Mouse (Mus musculus): Measurements from ENCODE around the gene Ckap4. TPM values are rescaled to one million over a fixed set of nuclear protein-coding genes. Genes with fewer than 3 reads are reported as not detected.

Ckap4 gene
- total RNA-seq, 1 experiment, result 86.8 TPM

DNA sequence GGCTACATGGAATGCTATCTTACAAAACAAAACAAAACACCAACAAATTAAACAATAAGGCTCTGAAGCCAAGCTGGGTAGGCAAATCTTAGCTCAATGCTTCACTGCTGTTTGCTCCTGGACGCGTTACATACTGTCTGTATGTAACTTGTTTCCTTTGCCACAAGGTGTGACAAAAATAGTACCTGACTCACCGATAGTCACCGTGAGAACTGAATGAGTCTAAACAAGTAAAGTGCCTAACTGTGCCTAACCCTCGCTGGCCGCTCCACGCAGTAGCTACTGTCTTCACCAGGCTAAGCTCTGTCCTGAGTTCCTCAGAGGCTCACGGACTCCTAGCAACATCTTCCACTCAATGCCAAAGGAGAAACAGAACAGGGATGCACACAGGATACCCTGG is 3.5 kb downstream of the Ckap4 start:
- TF ChIP-seq ZNF384 (IDR thresholded peaks at IDR 0.05; ENCODE audit: low read depth, low read length) (no peak), MAFK (IDR thresholded peaks at IDR 0.05; ENCODE audit: insufficient read depth, low read depth, low read length) (no peak), HCFC1 (IDR thresholded peaks at IDR 0.05; ENCODE audit: borderline replicate concordance, insufficient read depth, low read length) (no peak), CHD2 (IDR thresholded peaks at IDR 0.05; ENCODE audit: low read depth, low read length) (no peak), ZC3H11A (IDR thresholded peaks at IDR 0.05; ENCODE audit: borderline replicate concordance, low read depth, low read length) (no peak)
- Histone ChIP-seq H3K36me3 (ENCODE audit: control insufficient read depth, insufficient read depth, low read length, poor library complexity, severe bottlenecking) (peaks cover 19% of the 10 kb centered on the region), H3K4me3 (ENCODE audit: insufficient read depth in 1 of 2, low read depth in 1 of 2, low read length in 2 of 2, poor library complexity in 1 of 2, severe bottlenecking in 1 of 2) (no peak overlapping the region), H3K27ac (ENCODE audit: insufficient read depth, low read depth, low read length, poor library complexity, severe bottlenecking) (no peak overlapping the region), H3K4me1 (ENCODE audit: control insufficient read depth in 2 of 2, insufficient read depth in 2 of 2, low read length in 2 of 2, poor library complexity in 1 of 2) (peaks cover 13 to 30% of the 10 kb centered on the region in 2 experiments), H3K9me3 (ENCODE audit: control insufficient read depth, insufficient read depth, low read depth, low read length) (no peaks in the 10 kb centered on the region), H3K9ac (ENCODE audit: insufficient read depth, low read depth, low read length, poor library complexity, severe bottlenecking) (no peak overlapping the region)
- in situ Hi-C loops (cut with MboI; ENCODE audit: low sequenced_read_pairs in 2 of 2, unreplicated experiment in 2 of 2), result no loop called here
- no peak for DNase-seq (ENCODE audit: low read depth, low spot score)

DNA sequence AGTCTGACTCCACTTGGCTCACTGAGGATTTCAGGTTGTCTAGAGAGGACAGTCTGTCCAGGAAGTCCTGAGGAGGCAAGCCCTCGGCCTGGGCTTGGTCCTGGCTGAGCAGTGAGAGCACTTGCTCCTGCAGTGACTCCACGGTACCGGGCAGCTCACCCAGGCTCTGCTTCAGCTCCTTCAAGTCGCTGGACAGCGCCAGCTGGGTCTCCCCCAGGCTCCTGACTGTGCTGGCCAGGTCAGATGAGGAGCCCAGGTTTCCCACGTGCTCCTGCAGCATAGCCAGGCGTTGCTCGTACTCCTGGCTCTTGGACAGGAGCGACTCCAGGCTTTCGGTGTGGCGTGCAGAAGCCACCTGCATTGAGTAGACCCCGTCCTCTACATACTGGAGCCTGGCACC is 6.2 kb downstream of the Ckap4 start:
- no peak for DNase-seq (ENCODE audit: low read depth, low spot score)
- H3K9ac ChIP-seq (ENCODE audit: insufficient read depth, low read depth, low read length, poor library complexity, severe bottlenecking), result no peak overlapping the region
- H3K4me1 ChIP-seq (ENCODE audit: control insufficient read depth in 2 of 2, insufficient read depth in 2 of 2, low read length in 2 of 2, poor library complexity in 1 of 2), result peaks cover 7 to 28% of the 10 kb centered on the region in 2 experiments
- in situ Hi-C loops (cut with MboI; ENCODE audit: low sequenced_read_pairs in 2 of 2, unreplicated experiment in 2 of 2), result no loop called here
- H3K4me3 ChIP-seq (ENCODE audit: insufficient read depth in 1 of 2, low read depth in 1 of 2, low read length in 2 of 2, poor library complexity in 1 of 2, severe bottlenecking in 1 of 2), result no peak overlapping the region
- peaks cover 19% of the 10 kb centered on the region for H3K36me3 ChIP-seq (ENCODE audit: control insufficient read depth, insufficient read depth, low read length, poor library complexity, severe bottlenecking)
- no peak for TF ChIP-seq ZNF384 (IDR thresholded peaks at IDR 0.05; ENCODE audit: low read depth, low read length)
- no peak for TF ChIP-seq ZC3H11A (IDR thresholded peaks at IDR 0.05; ENCODE audit: borderline replicate concordance, low read depth, low read length)
- no peak for TF ChIP-seq MAFK (IDR thresholded peaks at IDR 0.05; ENCODE audit: insufficient read depth, low read depth, low read length)
- no peak for TF ChIP-seq HCFC1 (IDR thresholded peaks at IDR 0.05; ENCODE audit: borderline replicate concordance, insufficient read depth, low read length)
- no peak for TF ChIP-seq CHD2 (IDR thresholded peaks at IDR 0.05; ENCODE audit: low read depth, low read length)
- no peak overlapping the region for H3K27ac ChIP-seq (ENCODE audit: insufficient read depth, low read depth, low read length, poor library complexity, severe bottlenecking)
- no peaks in the 10 kb centered on the region for H3K9me3 ChIP-seq (ENCODE audit: control insufficient read depth, insufficient read depth, low read depth, low read length)

- TF ChIP-seq CHD2 (IDR thresholded peaks at IDR 0.05; ENCODE audit: low read depth, low read length), result no peak
- TF ChIP-seq HCFC1 (IDR thresholded peaks at IDR 0.05; ENCODE audit: borderline replicate concordance, insufficient read depth, low read length), result no peak
- TF ChIP-seq ZNF384 (IDR thresholded peaks at IDR 0.05; ENCODE audit: low read depth, low read length), result no peak
- TF ChIP-seq ZC3H11A (IDR thresholded peaks at IDR 0.05; ENCODE audit: borderline replicate concordance, low read depth, low read length), result no peak
- TF ChIP-seq MAFK (IDR thresholded peaks at IDR 0.05; ENCODE audit: insufficient read depth, low read depth, low read length), result no peak
- Histone ChIP-seq H3K4me3 (ENCODE audit: insufficient read depth in 1 of 2, low read depth in 1 of 2, low read length in 2 of 2, poor library complexity in 1 of 2, severe bottlenecking in 1 of 2) (no peak overlapping the region), H3K27ac (ENCODE audit: insufficient read depth, low read depth, low read length, poor library complexity, severe bottlenecking) (no peak overlapping the region), H3K9ac (ENCODE audit: insufficient read depth, low read depth, low read length, poor library complexity, severe bottlenecking) (no peak overlapping the region), H3K9me3 (ENCODE audit: control insufficient read depth, insufficient read depth, low read depth, low read length) (no peaks in the 10 kb centered on the region), H3K4me1 (ENCODE audit: control insufficient read depth in 2 of 2, insufficient read depth in 2 of 2, low read length in 2 of 2, poor library complexity in 1 of 2) (peaks cover 7 to 26% of the 10 kb centered on the region in 2 experiments), H3K36me3 (ENCODE audit: control insufficient read depth, insufficient read depth, low read length, poor library complexity, severe bottlenecking) (peaks cover 21% of the 10 kb centered on the region)
- DNase-seq (ENCODE audit: low read depth, low spot score), result no peak
- in situ Hi-C loops (cut with MboI; ENCODE audit: low sequenced_read_pairs in 2 of 2, unreplicated experiment in 2 of 2), result no loop called here
Measured at GRCm38 (mm10) chr10:84527070-84527469, 6.8 kb downstream of the Ckap4 start.

DNA sequence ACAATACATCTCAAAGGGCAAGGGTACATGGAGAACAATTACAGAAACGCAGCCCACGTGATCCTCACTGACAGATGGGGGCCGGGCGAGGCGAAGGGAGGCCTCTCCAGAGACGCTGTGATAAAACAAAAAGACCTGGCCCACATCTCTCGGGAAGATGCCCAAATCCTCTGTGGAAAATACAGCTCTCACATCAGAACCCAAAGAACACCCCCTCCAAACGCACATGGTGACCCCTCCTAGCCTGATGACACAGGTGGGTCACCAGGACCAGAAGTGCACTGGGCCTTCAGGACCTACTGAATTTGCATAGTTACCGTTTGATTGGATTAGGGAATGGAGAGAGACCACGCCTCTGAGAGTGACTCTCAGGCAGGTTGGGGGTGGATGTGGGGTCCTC is 7.4 kb downstream of the Ckap4 start:
- Histone ChIP-seq H3K27ac (ENCODE audit: insufficient read depth, low read depth, low read length, poor library complexity, severe bottlenecking) (no peak overlapping the region), H3K9me3 (ENCODE audit: control insufficient read depth, insufficient read depth, low read depth, low read length) (no peaks in the 10 kb centered on the region), H3K9ac (ENCODE audit: insufficient read depth, low read depth, low read length, poor library complexity, severe bottlenecking) (no peak overlapping the region), H3K4me1 (ENCODE audit: control insufficient read depth in 2 of 2, insufficient read depth in 2 of 2, low read length in 2 of 2, poor library complexity in 1 of 2) (peaks cover 7 to 22% of the 10 kb centered on the region in 2 experiments), H3K36me3 (ENCODE audit: control insufficient read depth, insufficient read depth, low read length, poor library complexity, severe bottlenecking) (peaks cover 18% of the 10 kb centered on the region), H3K4me3 (ENCODE audit: insufficient read depth in 1 of 2, low read depth in 1 of 2, low read length in 2 of 2, poor library complexity in 1 of 2, severe bottlenecking in 1 of 2) (peak overlapping the region in 1 of 2 experiments; percentile 39; a peak in 1 of 4 replicates)
- in situ Hi-C loops (cut with MboI; ENCODE audit: low sequenced_read_pairs in 2 of 2, unreplicated experiment in 2 of 2), result no loop called here
- peak; percentile 47 for DNase-seq (ENCODE audit: low read depth, low spot score)
- TF ChIP-seq CHD2 (IDR thresholded peaks at IDR 0.05; ENCODE audit: low read depth, low read length) (no peak), ZC3H11A (IDR thresholded peaks at IDR 0.05; ENCODE audit: borderline replicate concordance, low read depth, low read length) (no peak), HCFC1 (IDR thresholded peaks at IDR 0.05; ENCODE audit: borderline replicate concordance, insufficient read depth, low read length) (no peak), ZNF384 (IDR thresholded peaks at IDR 0.05; ENCODE audit: low read depth, low read length) (no peak), MAFK (IDR thresholded peaks at IDR 0.05; ENCODE audit: insufficient read depth, low read depth, low read length) (no peak)

DNA sequence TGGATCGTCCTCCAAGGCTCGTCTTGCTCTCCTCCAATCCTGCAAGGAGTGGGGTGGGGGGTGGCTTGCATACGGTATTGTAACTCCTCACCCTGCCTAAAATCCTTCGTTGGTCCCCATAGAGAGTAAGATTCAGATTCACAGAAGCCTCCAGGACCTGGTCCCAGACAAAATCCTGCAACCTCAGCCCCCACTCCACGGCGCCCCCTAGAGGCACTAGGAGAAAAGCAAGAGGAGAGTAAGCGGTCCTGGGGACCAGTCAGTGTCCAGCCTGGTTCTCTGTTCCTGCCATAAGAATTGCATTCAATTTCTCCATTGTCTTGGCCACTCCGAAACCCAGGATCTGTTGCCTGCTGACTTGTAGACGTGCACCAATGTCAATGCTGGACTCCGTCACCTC is 10.2 kb downstream of the Ckap4 start:
- no peaks in the 10 kb centered on the region for H3K9me3 ChIP-seq (ENCODE audit: control insufficient read depth, insufficient read depth, low read depth, low read length)
- H3K36me3 ChIP-seq (ENCODE audit: control insufficient read depth, insufficient read depth, low read length, poor library complexity, severe bottlenecking), result peaks cover 15% of the 10 kb centered on the region
- peaks cover 7 to 16% of the 10 kb centered on the region in 2 experiments for H3K4me1 ChIP-seq (ENCODE audit: control insufficient read depth in 2 of 2, insufficient read depth in 2 of 2, low read length in 2 of 2, poor library complexity in 1 of 2)
- H3K27ac ChIP-seq (ENCODE audit: insufficient read depth, low read depth, low read length, poor library complexity, severe bottlenecking), result no peak overlapping the region
- in situ Hi-C loops (cut with MboI; ENCODE audit: low sequenced_read_pairs in 2 of 2, unreplicated experiment in 2 of 2), result no loop called here
- peak overlapping the region in 1 of 2 experiments; percentile 25; a peak in 1 of 4 replicates for H3K4me3 ChIP-seq (ENCODE audit: insufficient read depth in 1 of 2, low read depth in 1 of 2, low read length in 2 of 2, poor library complexity in 1 of 2, severe bottlenecking in 1 of 2)
- no peak overlapping the region for H3K9ac ChIP-seq (ENCODE audit: insufficient read depth, low read depth, low read length, poor library complexity, severe bottlenecking)
- TF ChIP-seq ZNF384 (IDR thresholded peaks at IDR 0.05; ENCODE audit: low read depth, low read length) (no peak), MAFK (IDR thresholded peaks at IDR 0.05; ENCODE audit: insufficient read depth, low read depth, low read length) (0 out of 2 replicates have a peak, but pooled peaks have one; percentile 26)
- no peak for DNase-seq (ENCODE audit: low read depth, low spot score)

Data from ES-E14 (cell line).